Mouse (Mus musculus) mesoderm, embryonic 11.5 days (tissue): Measurements from ENCODE around the gene Tmem198.
A peak's percentile ranks its signal among the peaks of the same experiment; 100 is the strongest.

Source experiments
- DNase-seq: peaks from one replicate; pipeline ENCODE4 v3.0.0-alpha.2; 2012; ENCODE audit warnings: low read depth, low spot score

Tmem198 gene

DNA sequence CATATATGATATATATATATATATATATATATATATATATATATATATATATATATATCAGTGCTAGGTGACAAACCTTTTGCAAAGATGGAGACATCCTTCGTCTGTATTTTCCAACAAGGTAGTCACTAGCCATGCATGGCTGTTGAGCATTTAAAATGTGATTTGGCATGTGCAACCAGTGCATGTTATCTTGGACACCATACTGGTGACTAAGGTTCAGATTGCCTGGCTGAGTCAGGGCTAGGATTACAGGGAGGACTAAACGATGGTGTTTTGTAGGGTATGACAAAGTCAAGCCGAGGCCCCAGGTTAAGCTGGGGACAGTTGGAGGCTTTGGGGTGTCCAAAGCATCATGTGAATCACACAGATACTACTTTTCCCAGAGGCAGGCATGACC is 23.9 kb upstream of the Tmem198 start:
- DNase-seq: no peak

DNA sequence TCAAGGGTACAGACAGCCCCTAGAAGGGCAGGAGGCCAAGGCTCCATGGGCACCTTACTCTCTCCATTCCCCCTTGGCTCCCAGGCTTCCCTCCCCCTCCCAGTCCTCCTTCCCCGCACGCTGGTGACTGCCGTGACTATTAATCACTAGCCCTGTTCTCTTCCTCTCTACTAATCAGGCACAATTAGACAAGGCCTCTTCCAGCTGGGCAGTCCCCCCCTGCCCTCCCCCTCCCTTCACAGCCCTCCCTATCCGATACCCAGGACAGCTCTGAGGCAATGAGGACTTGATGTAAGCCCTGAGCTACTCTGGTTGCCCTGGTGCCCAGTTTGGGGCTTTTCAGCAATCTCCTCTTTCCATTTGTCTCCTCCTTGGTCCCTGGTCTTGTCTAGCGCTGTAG is 23.4 kb upstream of the Tmem198 start:
- DNase-seq: no peak

DNA sequence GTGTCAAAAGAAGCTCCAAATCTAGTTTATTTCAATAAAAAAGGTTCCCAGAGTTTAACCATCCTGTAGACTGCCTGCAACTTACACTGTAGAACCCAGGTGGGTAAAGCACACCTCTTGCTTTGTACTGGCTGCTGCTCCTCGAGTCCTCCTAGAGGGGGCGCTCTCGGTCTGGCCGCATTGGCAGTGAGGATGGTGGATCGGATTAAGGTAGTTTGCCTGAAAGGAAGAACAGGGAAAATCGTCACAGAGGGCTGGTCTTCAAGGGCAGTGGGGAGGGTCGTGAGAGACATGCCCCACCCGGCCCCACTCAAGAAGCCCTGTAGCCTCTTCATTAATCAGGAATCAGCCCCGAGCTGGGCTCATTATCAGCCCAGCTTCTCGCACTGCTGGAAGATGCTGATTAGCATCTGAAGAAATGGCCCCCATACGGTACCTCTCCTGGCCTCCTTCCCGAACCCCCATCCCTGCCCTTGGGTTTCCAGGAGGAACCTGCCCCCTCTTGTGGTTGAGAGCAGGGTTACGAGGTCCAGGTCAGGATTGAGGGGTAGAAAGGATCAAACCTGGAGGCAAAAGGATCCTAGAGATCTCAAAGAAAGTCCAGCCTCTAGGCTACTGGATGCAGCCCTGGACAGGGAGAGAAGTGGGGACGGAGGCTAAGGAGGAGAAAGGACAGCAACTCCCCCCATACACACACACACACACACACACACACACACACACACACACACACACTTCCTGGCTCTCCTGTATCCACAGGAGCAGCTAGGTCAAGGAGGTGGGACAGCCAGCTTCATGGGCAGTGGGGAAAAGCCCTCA is 22.4 kb upstream of the Tmem198 start:
- no peak for DNase-seq

DNA sequence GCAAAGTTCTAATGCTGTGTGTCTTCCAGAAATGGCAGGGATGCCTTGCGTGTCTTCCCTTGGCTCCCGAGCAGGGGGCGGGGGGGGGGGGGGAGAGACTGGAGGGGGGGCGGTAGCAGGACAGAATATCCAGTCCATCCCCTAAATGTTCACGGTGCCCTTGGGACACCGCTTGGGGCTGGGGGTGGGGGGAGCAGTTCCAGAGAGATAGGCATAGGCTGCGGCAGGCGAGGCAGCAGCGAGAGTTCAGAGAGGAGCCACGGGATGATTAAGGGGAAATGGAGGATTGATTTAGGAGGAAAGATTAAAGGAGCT is 21.7 kb upstream of the Tmem198 start:
- peak; percentile 75 for DNase-seq

DNA sequence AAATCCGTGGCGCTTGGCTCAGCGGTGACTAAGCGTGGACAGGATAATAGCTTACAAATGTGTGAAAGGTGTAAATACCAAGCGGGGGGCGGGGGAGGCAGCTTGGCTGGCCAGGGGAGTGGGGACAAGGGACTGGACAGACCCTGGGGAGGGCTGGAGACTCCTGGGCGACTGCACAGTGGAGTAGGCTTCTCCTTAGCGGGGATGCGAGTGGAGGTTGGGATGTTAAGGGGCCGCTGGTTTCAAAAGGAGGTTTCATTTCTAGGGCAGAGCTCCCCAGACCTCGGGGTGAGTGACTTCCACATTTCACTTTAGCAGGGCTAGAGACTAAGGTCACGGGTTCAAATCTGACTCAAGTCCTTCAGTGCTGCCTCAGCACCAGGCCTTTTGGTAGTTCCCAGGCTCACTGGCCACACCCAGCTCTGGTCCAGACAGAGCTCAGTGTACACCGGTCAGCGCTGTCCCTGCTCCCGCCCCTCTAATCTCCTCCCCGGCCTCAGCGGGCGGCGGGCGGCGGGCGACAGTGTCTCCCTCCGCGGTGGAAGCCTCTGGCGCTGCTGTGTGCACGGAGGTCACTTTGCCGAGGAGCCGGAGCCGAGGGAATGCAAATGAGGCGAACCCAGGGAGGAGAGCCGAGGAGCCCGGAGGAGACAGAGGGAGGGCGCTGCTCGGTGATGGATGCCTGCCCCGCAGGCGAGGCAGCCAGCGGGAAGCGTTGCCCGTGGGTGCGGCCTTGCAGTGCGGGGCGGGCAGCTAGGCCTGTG is 21.1 kb upstream of the Tmem198 start:
- DNase-seq: peak; percentile 72

DNA sequence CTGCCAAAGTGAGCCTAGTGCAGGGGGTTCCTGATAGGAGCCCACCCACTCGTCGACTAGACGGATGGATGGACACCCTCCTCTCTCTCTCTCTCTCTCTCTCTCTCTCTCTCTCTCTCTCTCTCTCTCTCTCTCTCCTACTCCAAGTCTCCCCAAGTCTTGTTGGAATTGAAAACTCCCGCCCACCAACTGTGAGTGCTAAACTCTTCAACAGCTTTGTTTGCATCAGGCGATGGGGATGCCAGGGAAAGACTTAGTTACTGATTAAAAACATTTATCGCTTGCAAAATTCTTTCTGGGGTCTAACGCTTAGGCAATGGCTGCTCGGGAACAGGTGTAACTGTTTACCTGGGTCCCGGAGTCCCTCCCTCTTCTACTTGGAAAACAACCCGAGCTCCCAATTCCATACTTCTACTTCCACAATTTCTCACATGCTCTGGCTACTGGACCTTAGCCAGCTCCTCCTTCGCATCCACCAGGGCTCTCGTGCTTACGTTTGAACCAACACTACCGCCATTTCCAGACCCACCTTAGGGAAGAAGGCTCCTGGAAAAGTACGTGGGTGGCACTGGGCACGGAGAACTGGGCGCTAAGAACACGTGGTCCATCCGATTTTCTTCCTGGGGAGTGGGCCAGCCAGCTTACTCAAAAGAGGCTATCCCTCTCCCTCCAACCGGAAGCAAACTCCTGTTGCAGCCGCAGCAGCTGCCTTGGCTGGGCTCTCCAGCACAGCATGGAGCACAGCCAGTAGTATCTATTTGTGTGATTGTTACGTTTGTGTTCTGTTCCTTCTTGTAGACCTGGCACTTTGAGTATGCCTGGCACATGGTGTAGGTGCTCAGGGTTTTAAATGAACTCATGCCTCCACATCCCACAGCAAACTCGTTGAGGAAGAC is 20.3 kb upstream of the Tmem198 start:
- DNase-seq: no peak

DNA sequence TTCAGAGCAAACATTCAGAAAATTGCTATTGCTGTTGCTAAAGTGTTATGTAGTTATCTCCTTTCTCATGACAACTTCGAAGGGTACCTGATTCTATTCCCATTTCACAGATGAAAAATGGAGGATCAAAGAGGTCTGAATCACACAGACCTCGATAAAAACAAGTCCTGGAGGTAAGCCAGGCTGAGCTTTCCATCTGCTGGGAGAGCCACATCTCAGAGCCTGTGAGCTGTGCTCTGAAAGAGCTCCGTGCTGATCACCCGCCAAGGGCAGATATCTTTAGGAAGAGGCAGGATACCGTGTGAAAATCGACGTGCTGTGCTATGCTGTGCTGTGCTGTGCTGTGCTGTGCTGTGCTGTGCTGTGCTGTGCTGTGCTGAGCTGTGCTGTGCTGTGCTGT is 19.0 kb upstream of the Tmem198 start:
- no peak for DNase-seq

DNA sequence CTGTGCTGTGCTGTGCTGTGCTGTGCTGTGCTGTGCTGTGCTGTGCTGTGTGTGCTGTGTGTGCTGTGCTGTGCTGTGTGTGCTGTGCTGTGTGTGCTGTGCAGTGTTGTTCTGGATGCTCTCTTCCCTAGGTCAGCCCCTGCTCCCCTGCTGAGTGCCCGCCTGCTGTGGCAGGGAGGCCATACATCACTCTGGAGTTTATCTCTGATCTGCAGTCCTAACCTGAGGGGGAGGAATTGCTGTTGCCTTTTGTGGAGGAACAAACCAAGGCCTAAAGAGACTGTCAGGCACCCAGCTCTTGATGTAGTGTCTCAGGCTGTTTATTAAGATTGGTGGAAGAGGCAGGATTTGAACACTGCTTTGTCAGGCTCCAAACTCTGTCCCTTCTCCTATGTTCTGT is 16.7 kb upstream of the Tmem198 start:
- DNase-seq: no peak

DNA sequence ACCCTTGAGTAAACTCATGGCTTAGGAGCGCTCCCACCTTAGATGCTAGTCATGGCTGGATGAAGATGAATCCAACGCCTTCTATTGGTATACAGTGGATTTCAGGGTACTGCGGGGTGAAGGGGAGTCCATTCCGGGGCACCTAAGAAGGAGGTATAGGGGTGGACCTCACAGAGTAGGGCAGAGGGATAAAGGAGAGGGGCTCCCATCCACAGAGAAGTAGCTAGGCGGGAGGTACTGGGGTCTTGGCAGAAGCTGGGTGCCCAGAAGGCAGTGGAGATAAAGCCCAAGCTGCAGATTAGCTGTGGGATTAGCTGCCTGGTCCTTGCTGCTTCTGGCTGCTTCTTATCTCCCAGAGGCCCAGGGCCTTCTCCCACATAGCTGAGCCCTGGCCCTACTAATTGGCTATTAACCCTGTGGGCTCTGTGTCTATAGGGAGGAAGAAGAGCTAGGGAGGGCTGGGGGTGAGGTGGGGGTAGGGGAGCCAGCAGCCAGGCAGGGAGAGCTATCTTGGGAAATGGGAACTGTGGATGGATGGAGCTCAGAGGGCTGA is 15.6 kb upstream of the Tmem198 start:
- no peak for DNase-seq

DNA sequence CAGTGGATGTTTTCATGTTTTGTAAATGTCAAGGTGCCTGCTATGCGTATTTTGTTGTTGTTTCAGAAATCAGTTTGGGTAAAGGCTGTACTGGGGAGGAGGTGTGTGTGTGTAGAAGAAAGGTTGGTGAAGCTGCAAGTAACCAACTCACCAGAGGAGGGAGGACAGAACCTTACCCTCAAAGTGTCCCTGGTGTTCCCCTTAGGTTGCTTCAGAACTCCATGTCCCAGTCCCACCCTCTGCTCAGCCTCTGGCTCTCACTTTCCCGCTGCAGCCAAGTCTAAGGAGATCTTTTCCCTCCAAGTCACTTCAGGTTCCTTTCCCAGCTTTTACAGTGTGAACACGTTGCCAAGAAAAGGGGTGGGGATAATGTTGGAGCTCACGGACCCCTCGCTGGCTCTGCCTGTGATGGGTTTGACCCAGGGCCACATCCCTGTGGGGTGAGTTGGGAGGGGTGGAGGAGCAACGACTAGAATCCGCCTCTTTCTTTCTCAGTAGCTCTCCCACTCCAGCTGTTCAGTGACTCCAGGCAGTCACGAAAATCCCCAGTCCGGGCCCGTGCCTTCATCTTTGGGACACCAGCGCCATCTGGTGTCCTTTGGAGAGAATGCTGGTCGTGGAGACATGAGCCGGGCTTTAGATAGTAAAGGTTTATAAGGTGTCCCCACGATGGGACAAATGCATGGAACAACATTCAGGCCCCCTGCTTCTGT is 12.0 kb upstream of the Tmem198 start:
- DNase-seq: peak; percentile 88

DNA sequence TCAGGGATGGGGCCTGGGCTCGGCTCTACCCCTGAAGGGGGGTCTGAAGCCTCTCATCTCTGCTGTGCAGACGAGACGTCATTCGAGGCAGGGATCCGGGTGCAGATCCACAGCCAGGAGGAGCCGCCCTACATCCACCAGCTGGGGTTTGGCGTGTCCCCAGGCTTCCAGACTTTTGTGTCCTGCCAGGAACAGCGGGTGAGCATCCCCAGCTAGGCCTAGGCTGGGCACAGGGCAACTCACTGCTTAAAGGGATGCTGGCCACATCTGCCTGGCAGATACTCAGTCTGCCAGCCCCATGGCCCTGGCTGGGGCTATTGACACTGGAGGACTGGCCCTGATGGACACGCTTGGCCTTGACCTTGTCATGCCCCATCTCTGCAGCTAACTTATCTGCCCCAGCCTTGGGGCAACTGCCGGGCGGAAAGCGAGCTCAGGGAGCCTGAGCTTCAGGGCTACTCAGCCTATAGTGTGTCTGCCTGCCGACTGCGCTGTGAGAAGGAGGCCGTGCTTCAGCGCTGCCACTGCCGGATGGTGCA is 10.0 kb upstream of the Tmem198 start:
- DNase-seq: no peak

DNA sequence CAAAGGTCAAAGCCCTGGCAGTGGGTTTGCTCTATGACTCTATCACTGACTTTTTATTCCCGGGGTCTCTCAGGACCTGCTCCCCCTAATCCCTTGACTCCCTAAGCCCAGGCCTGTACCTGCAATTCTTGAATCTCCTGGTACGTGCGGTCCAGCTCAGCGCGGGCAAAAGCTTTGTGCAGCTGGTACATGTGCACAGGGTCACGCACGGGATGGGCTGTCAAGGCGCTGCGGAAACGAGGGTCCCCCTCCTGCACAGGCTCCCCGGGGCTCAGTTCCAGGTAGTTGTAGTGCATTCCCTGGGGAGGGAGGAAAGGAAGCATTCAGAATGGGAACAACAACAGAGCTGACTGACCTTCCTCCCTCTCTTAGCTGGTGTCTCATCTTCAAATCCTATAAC is 2.9 kb upstream of the Tmem198 start:
- no peak for DNase-seq

DNA sequence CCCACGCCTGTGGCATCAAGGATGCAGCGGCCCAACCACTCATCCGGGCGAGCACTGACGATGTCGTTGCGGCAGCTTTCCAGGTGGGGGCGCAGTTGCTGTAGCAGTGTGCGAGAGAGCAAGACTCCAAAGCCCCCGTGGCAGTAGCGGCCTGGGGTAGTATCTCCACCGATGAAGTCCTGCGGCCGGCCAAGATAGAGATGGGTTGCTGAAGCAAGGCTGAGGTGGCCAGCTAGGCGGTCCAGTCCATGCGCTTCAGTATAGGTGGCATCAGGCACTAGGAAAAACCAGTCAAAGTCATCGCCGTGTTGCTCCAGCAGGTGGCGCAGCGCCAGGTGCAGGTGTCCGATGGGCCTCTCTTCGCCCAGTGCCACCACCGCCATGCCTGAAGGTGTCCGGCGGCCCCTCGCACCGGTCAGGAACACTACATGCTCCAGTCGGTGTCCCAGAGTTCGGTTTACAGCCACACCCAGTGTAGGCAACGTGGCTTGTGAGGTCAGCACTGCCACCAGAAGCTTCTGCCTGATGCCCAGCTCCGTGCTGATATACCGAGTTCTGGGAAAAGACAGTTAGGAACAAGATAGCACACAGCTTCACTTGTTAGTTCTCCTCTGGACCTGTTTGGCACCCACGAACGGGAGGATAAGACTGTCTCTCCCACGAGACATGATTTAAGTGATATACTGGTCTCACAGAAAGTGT is 1.9 kb upstream of the Tmem198 start:
- DNase-seq: peak; percentile 78

DNA sequence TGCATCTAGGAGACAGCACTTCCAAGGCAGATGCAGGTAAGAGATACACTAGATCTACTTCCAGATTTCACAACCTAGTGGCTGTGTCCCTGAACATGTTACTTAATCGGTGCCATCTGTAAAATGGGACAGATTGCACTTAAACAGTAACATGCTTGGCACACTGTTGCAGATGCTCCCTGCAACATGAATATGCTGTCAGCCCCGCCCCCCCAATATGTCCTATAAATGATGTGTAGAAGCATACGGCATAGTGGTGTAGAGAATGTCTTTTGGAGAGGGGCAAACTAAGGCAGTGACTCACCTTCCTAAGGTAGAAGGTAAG is 1.4 kb upstream of the Tmem198 start:
- no peak for DNase-seq

DNA sequence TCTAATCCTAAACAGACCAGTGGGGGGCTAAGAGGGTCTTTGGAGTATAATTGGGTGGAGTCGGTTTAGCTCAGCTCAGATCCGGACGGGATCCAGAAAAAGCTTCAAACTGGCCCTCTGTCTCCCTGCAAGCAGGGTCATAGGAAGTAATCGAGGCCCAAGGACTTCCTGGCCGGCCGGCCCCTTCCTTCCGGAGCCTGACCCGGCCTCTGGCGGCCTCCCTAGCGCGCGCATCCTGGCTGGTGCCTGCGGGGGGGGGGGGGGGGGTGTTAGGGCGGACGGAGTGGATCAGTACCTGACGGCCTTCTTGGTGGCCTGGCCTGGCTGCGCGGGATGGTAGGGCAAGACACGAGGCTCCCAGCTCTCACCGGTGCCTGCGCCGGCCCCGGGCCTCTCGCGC is 835 bp upstream of the Tmem198 start:
- DNase-seq: no peak

DNA sequence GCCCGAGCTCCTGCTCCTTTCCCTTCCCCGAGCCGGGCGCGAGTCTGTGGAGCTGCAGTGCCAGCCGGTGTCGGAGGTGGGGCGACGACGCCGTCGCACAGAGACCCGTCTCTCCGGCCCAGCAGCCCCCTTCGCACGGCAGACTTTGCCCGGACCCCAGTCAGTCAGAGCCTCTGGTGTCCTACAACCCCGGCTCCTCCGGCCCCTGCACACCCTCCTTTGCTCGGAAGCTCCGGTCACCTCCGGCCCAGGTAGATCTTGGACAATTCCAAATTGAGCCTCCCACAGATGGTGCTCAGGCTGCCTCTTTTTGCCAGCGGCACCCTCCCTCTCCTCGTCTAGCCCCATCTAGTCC is 280 bp downstream of the Tmem198 start:
- no peak for DNase-seq

DNA sequence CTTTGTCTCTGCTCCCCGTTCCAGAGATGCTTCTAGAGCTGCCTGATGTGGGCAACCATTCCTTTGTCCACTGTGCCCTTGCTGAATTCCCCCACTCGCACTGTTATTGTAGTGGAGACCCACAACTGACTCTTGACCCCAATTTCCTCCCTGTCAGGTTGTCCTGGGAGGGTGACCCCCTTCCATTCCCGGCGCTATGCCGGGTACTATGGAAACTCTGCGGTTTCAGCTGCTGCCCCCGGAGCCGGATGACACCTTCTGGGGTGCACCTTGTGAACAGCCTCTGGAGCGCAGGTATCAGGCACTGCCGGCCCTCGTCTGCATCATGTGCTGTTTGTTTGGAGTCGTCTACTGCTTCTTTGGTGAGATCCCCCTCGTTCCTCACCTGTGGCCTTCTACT is 704 bp downstream of the Tmem198 start:
- no peak for DNase-seq

DNA sequence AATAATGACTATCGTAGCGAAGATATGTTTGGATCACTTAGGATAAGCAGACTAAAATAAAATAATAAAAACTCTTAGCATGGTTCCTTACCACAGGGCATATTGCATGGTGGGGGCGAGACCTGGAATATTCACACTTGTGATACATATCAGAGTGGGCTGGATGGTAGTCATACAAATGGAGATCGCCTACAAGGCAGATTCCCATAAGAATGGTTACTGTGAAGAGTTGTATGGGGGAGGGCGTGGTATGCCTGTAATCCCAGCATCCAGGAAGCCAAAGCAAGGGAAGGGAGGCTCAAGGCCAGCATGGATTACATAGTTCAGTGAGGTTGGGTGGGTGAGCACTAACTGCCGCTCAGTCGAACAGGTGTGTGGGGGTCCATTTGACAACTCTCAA is 1.4 kb downstream of the Tmem198 start:
- no peak for DNase-seq

DNA sequence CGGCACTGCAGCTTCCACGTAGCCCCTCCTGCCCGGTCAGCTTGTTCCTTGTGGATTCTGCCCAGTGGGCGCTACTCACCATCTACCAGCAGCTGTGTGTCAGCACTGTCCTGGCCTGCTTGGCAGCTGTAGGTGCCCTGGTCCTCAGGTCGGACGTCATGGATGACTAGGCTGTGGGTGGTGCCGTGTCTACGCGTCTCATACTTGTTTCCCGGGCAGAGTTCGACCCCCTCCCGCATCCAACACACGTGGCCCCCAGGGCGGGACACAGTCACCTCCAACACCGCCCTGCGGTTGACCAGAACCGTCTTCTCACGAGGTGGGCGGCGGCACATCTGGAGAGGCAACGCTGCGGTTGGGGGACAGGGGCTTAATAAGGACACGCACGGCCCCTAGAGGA is 7.2 kb downstream of the Tmem198 start:
- DNase-seq: no peak

DNA sequence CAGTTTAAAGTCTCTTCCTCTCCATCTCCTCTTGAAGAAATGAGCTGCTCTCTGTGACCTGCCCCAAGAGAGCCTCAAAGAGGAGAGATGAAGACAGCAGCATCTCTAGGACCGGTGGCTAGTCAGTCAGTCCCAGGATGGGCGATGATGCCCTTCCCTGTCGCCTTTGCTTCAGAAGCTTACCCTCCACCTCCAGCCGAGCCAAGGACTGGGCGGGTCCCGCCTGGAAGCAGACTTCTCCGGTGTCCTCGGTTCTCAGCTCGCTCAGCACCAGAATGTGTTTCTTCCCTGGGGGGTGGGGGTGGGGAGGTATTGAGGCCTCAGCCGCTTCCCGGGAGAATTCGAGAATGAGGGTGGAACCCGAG is 7.7 kb downstream of the Tmem198 start:
- DNase-seq: no peak
